ENCODE assay signal across 20 mouse cellular contexts in the genomic region with DNA sequence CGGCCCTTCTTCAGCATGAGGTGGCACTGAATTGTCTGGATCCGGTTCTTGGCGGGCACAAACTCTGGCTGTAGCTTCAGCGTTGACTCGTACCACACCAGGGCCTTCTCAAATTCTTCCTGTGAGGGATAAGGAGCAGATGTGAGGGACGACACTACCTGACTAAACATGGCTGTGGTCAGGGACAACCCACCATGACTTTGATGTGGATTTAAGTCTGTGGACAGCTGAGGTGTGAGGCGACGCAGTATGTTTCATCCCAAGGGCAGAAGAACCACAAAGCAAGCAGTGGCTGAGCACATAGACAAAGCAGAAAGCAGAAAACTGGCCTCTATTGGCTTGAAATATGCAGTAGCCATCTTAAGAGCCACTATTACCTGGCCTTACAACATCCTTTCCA.
"Had no signal": no experiment of that assay in that cellular context is flagged by ENCODE, and none has a peak within 500 bp of the region (broad histone marks: within the 10 kb centered on the region; RNA-seq: fewer than 3 reads in every experiment).

No protein-coding gene starts in this region.

- H3K27ac ChIP-seq: embryonic facial prominence, embryonic 10.5 days; embryonic facial prominence, embryonic 12.5 days; embryonic facial prominence, embryonic 13.5 days; embryonic facial prominence, embryonic 15.5 days; forebrain, embryonic 10.5 days; forebrain, embryonic 12.5 days; forebrain, embryonic 13.5 days; forebrain, embryonic 15.5 days; gastrocnemius, adult 2 months; heart, adult 2 months had no signal

- ATAC-seq: forebrain, embryonic 13.5 days; forebrain, embryonic 14.5 days; forebrain, embryonic 15.5 days; forebrain, embryonic 16.5 days; forebrain, postnatal 0 days had no signal

- H3K4me2 ChIP-seq: embryonic facial prominence, embryonic 12.5 days; embryonic facial prominence, embryonic 13.5 days; embryonic facial prominence, embryonic 15.5 days; forebrain, embryonic 12.5 days; forebrain, embryonic 13.5 days; forebrain, embryonic 15.5 days had no signal

- H3K27me3 ChIP-seq: embryonic facial prominence, embryonic 12.5 days; embryonic facial prominence, embryonic 13.5 days; embryonic facial prominence, embryonic 15.5 days; forebrain, embryonic 12.5 days; forebrain, embryonic 13.5 days; forebrain, embryonic 15.5 days had no signal

- H3K9me3 ChIP-seq: embryonic facial prominence, embryonic 10.5 days; embryonic facial prominence, embryonic 12.5 days; forebrain, embryonic 10.5 days; forebrain, embryonic 15.5 days had no signal

- H3K9ac ChIP-seq: embryonic facial prominence, embryonic 12.5 days; embryonic facial prominence, embryonic 13.5 days; embryonic facial prominence, embryonic 15.5 days; forebrain, embryonic 12.5 days; forebrain, embryonic 13.5 days; forebrain, embryonic 15.5 days; forebrain, postnatal 0 days had no signal

- DNase-seq: forebrain, postnatal 0 days; gastrocnemius, adult 2 months; gastrocnemius, postnatal 10 days; gastrocnemius, postnatal 14 days; gastrocnemius, postnatal 25 days; gastrocnemius, postnatal 36 days; heart, adult 11 months; heart, adult 18-20 months; heart, adult 2 months had no signal

- H3K4me1 ChIP-seq: embryonic facial prominence, embryonic 10.5 days; embryonic facial prominence, embryonic 12.5 days; embryonic facial prominence, embryonic 13.5 days; embryonic facial prominence, embryonic 15.5 days; forebrain, embryonic 10.5 days; forebrain, embryonic 12.5 days; forebrain, embryonic 13.5 days; forebrain, embryonic 15.5 days had no signal

- H3K4me3 ChIP-seq: embryonic facial prominence, embryonic 10.5 days; embryonic facial prominence, embryonic 12.5 days; embryonic facial prominence, embryonic 13.5 days; embryonic facial prominence, embryonic 15.5 days; erythroblast, embryonic 14.5 days; forebrain, embryonic 10.5 days; forebrain, embryonic 12.5 days; forebrain, embryonic 13.5 days; forebrain, embryonic 15.5 days; gastrocnemius, adult 2 months; heart, adult 2 months had no signal
